Mouse (Mus musculus) embryonic fibroblast, embryonic 13.5 days (primary cell): ENCODE data around the gene Gosr2.

ENCODE experiments used
- CTCF ChIP-seq: IDR thresholded peaks from 2 replicates; pipeline ENCODE4 v1.5.1; 2011; ENCODE audit warnings: mild to moderate bottlenecking, control low read depth, low read length, moderate library complexity, borderline replicate concordance; ENCODE audit not compliant: insufficient read depth
- POLR2A ChIP-seq: IDR thresholded peaks from 2 replicates; pipeline ENCODE4 v1.6.1; 2011; ENCODE audit warnings: low read depth, mild to moderate bottlenecking, control low read depth, low read length, moderate library complexity

DNA sequence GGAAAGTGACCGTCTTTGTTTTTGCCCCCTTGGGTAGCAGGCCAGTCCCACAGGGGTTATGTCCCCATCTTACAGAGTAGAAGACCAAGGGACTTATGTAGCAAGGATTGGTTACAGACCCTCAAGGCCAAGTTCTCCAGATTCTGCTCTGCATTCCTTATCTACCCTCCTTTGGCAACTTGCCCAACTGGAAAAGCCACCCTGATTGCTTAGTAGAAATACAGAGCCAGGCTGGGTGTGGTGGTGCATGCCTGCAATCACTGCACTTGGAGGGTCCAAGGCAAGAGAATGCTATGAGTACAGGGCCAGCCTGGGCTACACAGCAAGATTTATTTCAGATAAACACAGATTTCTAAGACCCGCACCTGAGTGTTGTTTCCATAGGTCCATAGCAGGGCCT, 36.3 kb upstream of the Gosr2 start:
- TF ChIP-seq CTCF (no peak), POLR2A (no peak)
